Mouse (Mus musculus) thymus, adult 18-20 months (tissue): ENCODE data around the gene Cfdp1.

ENCODE experiments used
- DNase-seq, 2 experiments: peaks; one replicate each; pipeline ENCODE4 v3.0.0; 2022; ENCODE audit warnings: mixed read lengths in 2 of 2

Cfdp1 gene

DNA sequence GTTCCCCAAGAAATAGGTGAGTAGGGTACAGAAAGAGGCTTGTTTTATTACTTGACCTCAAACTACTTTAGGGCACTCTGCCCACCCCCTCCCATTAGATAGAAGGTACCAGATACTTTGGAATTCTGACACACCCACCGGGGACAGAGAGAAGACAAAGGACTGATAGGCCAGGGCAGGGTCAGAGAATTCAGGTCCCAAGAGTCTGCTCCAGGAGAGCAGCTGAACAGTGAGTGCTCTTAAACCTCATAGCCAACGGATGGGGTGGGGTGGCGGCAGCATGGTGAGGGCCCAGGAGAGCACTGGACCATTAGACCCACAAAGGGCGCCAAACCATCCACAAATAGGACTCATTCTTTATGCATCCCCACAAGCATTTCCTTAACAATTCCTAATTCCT lies 88.5 kb downstream of the Cfdp1 start:
- no peak for DNase-seq

- no peak for DNase-seq
Measured at GRCm38 (mm10) chr8:111765096-111765495, 89.0 kb downstream of the Cfdp1 start.

- DNase-seq: no peak
Measured at GRCm38 (mm10) chr8:111760708-111761107, 93.4 kb downstream of the Cfdp1 start.

DNA sequence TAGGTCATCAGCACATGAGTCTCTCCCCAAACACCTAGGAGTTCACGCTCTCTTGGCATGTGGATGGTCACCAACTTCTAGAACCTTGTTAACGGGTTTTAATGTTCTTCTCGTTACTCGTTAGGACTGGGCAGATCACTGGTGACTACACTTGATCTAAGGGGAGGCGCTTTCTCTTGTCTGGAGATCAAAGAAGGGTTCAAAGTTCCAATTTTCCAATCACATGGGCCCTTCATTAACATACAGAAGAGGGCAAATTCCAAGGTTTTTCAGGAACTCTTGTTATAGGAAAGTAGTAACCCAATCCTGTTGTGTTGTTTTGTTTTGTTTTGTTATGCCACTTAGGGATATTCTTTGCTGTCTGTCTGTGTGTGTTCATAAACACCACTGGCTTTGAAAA lies 95.3 kb downstream of the Cfdp1 start:
- no peak for DNase-seq

GRCm38 (mm10) chr8:111757599-111757998 lies 96.5 kb downstream of the Cfdp1 start:
- no peak for DNase-seq

DNA sequence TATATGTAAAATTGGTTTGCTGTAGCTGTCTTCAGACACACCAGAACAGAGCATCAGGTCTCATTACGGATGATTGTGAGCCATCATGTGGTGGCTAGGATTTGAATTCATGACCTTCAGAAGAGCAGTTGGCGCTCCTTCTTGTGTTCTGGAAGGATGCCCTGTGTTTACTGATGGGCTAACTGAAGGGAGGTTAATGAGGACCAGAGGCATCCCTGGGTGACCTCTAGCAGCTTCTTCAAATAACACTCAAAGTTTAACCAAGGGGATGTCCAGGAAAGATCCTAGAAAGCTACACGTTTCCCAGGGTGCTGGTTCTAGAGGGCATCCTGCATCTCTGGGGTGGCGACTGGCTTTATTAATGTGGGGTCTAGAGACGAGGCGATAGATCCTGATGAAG lies 99.4 kb downstream of the Cfdp1 start:
- DNase-seq: no peak

DNA sequence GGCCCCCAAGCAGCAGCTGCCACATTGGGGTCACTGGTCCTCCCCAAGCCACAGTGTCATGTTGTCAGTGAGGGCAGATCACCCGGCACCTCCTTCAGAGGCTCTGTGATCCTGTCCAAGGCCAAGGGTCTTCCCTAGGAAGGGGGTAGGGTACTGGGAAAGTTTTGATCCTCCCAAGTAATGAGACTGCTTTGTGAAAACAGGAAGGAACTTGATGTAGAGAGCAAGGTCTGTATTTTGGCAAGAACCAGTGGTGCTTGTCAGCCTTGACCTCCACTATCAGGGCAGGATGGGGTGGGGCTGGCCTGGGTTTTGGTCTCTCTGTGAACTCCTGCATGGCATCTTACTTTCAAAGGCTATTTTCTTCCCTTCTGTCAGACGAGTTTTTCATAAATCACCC lies 100.0 kb downstream of the Cfdp1 start:
- DNase-seq: no peak

DNA sequence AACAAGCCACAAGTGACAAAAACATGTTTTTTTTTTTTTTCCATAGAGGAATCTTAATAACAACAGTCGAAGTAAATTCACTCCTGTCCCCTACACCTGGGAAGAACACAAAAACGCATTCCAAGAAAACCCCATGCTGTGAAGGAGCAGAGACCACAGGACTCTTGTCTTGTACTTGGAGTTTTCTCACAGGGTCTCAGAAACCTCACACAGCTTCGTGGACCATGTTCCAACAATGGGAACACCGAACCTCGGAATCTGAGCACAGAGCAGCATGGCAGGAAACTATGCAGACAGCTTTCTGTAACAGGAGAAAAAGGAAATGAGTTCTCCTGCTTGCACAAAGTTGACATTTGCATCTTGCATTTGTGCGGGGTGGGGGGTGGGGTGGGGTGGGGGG lies 105.3 kb downstream of the Cfdp1 start:
- DNase-seq: no peak

DNA sequence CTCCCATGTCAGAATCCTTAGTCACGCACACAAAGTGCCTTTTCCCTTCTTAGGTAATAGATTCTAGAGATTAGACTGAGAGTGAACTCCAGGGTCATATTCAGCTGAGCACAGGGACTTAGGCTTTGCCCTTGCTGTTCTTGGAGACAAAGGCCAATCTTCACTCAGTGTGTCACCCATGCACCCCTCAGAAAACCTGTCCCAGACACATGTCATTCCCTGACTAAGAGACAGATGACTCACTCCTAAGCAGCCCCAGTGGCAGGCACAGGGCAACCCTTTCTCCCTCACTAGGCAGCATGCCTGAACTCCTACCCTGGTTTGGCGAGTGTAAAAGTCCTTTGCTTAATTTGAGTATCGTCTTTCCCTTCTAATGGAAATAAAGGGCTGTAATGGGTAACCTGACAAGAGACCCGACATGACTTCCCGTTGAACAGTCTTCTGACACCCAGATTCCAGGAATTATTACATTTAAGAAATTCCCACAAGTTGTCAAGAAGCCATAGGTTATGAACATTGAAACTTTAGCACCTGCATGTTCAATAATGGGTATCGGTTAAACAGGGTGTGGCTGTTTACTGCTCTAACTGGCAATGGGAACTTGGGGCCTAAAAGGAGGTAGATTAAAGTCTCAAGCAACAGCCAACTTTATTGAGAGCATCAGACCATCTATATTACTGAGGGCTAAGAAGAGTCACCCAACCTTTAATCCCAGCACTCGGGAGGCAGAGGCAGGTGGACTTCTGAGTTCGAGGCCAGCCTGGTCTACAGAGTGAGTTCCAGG lies 106.0 kb downstream of the Cfdp1 start:
- DNase-seq: no peak

GRCm38 (mm10) chr8:111746582-111747465 lies 107.3 kb downstream of the Cfdp1 start:
- DNase-seq: no peak

DNA sequence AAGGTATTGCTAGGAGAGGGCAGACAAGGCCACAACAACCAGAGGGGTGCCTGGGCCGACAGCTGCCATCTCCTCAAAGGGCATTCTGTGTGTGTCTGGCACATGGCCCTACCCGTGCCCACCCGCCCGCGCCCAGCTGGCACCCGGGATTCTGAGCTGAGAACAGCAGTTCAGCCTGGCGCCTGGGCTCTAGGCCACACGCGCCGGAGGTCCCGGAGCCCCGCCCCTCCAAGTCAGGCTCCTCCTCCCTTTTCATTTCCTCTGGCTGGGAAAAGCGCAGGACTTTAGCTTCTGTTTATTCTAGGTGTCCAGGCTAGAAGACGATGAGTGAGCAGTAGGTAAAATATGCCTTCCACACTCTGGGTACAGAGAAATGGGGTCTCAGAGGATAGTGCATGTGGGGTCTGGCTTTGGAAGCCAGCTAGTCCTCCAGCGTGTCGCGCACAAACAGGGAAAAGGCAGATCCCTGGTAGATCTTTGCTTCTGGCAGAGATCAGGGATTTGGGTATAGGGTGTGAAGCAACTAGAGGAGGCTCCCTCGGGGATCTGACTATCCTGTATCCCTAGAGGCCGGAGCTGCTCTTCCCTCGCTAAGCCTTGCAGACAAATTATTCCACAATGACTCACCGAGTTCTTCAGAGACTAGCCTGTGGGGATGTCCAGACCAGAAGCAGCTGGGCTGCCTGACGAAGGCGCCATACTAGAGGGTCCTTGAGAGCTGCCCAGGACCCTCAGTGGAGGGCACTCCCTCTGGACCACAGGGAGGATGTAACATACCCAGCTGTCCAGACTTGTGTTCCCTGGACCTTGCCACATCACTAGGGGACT lies 108.3 kb downstream of the Cfdp1 start:
- DNase-seq: no peak

GRCm38 (mm10) chr8:111745086-111745485 lies 109.0 kb downstream of the Cfdp1 start:
- DNase-seq: no peak

DNA sequence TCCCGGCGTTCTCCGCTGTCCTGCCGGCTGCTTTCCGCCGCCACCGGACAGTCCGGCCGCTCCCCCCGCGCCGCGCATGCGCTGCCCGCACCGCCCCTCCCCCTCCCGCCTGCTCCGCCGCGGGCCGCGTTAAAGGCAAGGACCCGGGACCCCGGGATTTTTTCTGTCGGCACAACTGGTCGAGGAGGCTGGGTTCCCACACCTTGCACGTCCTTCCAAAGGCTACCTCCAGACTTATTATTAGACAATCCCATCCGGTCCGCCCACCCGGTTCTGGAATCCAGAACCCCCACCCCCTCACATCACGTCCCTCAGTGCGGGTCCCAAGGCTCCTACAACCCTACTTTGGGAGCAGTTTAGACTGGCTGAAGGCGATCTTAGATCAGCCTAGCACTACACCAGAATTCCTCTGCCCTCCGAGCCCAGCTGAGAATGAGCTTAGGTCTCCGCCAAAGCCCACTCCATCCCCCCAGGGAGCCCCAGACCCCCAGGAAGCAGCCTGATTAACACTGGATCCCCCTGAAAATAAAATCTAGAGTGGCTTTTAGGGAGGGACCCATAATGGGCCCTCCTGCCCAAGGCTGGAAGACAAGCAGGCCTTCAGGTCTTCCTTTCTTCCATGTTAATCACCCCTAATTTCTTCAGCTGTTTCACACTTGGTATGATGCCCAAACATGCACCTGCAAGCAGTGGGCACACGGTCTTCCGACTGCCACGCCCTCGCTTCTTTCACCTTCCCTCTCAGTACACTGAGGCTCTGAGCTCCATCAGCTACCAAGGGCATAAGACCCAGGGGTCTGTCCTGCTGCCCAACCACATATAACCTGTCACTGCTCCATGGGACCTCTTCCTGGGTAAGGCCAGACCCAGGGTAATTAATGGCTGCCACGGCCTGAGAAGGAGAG lies 110.0 kb downstream of the Cfdp1 start, which contains the start of gene Bcar1:
Bcar1 (minus strand) TSS at position 18 of the 905 bp plus-strand sequence.
- DNase-seq: no peak

DNA sequence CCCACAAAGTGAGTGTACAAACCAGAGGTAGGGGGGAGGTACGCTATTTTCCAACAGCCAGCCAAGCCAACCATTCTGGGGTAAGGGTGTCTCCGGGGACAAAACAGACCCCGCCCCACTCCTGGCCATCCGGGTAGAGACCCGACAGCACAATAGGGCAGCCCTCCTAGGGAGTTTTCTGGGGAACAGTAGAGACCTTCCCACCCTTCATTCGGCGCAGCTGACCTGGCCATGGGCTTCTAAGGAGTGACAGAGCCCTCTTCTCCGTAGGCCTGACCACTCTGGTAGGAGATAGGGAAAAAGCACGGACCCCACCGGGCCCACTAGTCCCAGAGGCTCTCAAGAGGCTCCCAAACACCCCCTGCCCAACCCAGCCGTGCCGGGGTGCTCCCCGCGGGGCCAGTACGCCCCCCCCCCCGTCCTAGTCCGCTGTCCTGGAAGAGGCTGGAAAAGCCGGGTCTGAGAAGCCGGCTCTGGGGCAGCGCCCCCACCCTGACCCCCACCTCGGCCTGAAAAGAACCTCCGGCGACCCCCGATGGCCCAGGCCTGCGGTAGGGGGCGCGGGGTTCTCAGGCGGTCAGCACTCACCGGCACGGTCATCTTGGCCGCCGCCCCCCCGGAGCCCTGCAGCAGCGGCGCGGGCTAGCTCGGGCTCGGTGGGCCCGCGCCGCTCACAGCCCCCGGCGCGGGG lies 110.8 kb downstream of the Cfdp1 start:
- no peak for DNase-seq

DNA sequence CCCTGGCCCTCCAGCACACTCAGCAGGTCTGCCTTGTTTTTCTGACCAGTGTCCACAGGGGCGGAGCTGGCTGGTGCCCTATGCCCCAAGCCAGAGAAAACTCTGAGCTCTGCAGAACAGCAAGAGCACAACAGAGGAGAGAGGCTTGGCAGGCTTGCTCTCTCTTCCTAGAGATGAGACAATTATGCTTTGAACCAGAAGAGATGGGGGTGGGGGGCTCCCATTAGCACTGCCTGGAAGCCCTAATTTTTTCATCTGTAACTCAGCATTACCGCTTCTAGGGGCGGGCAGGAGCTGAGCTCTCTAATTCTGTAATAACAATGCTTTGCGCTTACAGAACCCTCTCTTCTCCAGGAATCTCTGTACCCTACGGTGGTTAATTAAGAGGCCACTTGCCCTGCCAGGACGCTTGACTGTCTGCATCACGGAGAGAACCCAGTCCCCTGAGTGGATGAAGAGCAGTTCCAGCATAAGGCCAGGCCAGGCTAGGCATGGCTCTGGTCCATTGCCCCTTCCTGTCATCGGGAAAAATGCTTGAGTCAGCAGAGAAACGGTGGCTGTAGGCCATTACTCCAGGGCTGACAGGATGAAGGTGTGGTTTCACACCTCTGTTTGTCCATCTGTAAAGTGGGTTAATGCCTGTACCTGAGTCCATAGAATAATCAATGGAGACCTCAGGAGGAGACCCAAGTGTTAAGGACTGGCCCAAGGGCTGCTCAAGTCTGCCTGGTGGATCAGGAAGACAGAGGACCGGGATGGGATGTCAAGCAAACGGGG lies 111.6 kb downstream of the Cfdp1 start:
- DNase-seq: no peak

DNA sequence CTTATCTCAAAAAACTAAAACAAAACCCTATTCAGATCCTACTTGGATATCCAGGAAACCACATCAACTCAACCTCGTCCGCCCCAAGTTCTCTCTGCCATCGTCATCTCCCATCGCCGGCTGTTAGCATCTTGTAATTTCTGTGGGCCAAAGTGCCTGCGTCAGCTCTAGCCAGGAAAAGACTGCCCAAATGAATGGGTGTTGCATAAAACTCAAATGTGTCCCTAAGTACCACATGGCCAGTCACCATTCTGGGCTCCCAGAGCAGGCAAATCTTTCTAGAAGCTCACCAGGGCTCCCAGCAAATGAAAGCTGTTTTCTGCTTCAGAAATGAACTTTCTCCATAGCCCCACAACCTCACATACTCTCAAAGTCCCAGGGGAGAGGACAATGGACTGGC lies 112.5 kb downstream of the Cfdp1 start:
- no peak for DNase-seq

DNA sequence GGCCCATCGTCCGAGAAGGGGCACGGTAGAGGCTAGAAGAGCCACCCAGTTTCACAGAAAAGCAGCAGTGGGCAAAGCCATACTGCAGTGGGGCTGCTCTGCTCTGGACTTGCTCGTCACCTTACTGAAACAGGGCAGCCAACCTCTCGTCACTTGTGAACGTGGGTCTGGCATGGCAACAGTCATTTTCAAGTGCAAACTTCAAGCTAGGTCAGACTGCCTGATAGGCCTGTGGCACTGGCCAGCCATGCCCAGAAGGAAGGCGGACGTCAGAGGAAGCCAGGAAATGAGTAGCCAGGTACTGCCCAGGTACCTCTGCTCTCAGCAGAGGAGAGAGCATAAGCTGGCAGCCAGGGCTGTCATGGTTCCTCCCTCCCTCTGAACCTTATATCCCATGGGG lies 113.1 kb downstream of the Cfdp1 start:
- no peak for DNase-seq

- no peak for DNase-seq
Measured at GRCm38 (mm10) chr8:111740301-111740711, 113.8 kb downstream of the Cfdp1 start.

DNA sequence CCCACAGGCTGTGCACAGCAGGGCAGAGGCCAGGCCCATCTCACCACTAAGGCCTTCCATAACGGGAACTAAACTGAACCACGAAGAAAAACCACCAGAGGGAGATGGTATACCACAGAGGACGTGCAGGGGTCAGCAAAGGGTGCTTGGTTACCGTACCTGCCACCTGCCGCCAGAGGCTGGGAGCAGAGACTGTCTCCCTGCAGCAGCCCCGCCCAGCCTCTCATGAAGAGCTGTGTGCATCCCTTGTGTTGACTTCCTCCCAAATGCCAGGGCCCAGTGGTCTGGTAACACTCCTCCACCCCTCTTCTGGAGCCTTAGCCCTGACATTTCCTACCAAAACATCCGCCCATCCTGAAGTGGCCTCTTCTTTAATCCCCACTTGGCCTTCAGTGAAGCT lies 114.5 kb downstream of the Cfdp1 start:
- no peak for DNase-seq

DNA sequence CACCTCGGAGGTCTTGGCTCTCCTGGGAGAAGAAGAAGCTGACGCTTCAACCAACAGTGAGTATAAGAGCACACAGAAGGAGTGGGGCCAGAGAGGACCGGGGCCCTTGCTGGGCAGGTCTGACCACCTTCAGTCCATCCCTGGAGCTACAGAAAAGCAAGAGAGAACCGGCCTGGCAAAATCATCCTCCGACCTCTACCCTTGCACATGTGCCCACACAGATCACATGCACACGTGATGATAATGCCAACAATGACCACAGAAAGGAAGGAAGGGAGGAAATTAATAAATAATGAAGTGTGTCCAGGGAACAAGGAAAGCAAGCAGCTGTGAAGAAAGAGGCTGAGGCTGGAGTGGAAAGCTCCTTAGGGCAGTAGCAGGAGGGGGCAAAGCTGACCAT lies 115.2 kb downstream of the Cfdp1 start:
- no peak for DNase-seq

DNA sequence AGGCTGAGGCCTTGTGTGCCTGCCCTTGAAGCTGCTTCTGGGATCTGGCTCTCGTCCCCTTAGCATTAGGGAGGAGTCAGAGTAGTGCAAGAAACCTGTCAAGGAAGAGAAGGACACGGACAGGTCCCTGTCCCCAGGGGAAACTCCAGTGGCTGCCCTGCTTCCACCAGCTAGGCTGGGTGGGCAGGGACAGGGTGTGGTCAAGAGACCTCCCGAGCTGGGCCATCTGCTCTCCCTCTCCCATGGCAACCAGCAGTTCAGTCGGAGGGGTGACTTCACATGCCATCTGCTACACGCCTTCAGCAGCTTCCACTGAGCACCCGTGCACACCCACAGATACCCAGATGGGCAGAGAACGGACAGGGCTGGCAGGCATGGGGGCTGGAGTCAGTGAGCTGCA lies 117.8 kb downstream of the Cfdp1 start:
- no peak for DNase-seq
